Mouse (Mus musculus) mouse trophoblast stem cell (cell line): ENCODE data around the gene Ctsl.

Experiments
- in situ Hi-C, 2 experiments: fragments of 300-500 bp; cut with MseI, MboI; formaldehyde crosslinking; loops; 2 replicates in 1 of 2; 3 replicates in 1 of 2; pipeline ENCODE4 v1.15.1; 2025

The Ctsl gene

DNA sequence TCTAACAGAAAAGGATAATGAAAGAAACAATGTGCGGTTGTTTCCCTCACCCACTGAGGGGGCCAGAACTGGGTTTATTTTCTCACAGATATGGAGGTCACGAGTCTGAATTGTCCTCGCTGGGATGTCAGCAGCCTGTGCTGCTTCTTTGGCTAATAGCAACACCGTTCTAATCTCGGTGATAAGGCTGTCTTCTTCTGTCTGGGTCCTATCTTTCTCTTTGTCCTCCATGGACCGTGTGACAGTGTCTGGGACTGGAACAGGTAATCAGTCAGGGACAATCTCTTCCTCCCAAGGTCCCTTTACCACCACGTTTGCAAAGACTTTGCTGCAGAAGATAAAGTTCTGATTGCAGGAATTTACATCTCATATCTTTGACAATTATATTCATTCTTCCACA lies 4.5 kb upstream of the Ctsl start:
- in situ Hi-C loops = loop anchor here in 1 of 2 experiments (10.0 kb wide), 1 partner anchor 50 kb away; no protein-coding TSS in a partner anchor

DNA sequence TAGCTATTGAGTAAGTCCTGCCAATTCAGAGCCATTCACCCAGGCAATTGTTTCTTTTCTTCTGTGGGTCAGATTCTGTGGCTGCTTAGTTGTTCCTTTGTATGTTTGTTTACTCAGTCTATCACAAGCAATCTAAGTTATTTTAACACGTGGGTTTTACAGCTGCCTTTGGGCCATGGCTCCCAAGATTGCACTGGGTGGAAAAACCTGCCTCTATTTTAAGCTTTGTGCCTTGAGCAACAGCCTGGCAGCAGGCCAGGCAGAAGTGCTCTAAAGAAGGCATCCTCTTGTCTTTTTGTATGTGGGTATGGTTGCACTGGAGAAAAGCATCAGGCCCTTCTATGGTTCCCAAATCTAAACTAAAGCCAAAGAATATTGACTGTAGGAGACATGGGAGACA lies 3.0 kb upstream of the Ctsl start:
- in situ Hi-C loops = loop anchor here in 1 of 2 experiments (10.0 kb wide), 1 partner anchor 51 kb away; no protein-coding TSS in a partner anchor

DNA sequence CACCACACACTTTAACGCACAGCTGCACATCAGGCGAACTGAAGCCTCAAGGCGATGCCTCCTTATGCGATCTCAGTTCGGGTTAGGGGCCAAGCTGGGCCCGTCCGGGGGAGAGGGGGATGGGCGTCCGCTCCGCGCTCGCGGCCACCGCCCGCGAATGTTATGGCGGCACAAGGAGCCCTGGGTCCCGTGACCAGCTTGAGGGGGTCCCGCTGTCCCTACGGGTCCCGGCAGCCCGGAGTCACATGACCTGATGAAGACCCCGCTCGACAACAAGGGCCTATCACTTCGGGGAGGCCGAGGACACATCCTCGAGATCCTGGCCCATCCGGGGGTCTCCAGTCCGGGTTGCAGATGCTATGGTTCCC lies 901 bp downstream of the Ctsl start:
- in situ Hi-C loops = loop anchor here in 1 of 2 experiments (10.0 kb wide), 1 partner anchor 55 kb away; no protein-coding TSS in a partner anchor

DNA sequence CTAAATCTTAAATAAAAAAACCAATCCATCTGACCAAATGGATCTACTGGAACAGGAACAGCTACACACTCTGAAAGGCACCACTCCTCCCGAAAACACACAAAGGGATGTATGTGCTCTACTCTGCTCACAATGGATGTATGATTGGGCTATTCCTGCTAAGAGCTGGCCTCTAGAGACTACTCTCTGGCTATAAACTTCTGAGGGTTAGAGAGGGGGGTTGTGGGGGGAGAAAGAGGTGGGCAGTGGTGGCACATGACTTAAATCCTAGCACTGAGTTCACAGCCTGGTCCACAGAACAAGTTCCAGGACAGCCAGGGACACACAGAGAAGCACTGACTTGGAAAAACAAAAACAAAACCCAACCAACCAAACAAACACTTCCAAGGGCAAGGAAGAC lies 2.1 kb downstream of the Ctsl start:
- in situ Hi-C loops = no loop called here

DNA sequence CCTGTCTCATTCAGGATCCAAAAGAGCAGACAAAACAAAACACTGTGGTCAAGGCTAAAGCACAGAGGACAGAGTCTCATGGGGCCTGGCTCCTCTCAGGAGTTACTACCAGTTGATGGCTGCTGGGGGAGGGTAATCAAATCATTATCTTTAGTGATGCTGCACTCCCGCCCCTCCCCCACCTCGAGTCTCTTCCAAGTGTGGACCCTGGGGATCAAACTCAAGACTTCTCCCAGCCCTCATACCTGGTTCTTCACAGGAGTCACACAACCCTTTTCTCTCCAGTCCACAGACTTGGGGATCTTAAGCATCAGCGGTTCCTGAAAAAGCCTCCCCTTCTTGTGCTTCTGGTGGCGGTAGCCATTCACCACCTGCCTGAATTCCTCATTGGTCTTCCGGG lies 3.1 kb downstream of the Ctsl start:
- in situ Hi-C loops = no loop called here

DNA sequence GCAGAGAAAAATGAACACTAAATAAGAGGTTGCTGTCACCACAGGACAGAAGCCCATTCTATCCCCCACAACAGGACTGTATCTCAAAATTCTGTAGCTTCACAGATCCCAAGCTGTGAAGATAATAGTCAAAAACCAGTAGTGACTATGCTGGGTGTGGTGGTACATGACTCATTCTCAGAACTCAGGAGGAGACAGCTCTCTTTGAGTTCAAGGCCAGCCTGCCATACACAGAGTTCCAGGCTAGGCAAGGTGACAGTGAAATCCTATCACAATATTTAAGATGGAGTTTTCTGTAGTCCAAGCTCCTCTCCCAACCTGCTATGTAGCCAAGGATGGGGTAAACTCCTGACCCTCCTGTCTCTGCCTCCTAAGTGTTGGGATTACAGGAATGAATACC lies 5.4 kb downstream of the Ctsl start:
- in situ Hi-C loops = no loop called here

DNA sequence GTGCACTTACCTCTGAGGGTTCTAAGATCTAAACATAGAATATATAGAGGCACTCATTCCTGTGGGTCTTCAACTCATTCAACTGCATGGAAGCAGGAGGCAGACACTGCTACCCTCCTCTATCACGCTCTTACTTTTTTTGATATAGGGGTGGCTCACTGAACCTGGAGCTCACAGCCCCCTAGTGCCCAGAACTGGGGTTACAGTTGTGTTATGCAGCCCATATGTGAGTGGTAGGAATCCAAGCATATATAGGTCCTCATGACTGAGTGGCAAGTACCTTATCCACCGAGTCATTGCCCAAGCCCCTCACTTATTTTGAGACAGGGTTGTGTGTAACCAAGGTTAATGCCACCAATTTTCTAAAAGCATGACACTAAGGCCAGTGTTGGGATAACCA lies 6.4 kb downstream of the Ctsl start:
- in situ Hi-C loops = no loop called here

DNA sequence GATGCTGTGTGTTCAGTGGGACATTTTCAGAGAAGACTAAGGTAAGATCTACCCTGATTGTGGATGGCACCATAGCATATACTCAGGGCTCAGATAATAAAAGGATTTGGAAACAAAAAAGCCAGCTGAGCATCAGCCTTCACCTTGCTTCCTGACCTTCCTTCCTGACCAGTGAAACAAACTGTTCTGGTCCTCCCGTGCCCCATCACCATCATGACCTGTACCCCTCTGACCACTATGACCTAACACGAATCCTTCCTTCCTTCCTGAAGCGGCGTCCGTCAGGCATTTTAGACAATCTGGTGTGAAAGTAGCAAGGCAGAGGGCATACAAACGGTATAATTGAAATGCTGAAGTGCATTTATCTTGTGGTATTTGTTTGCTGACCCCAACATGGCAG lies 8.6 kb downstream of the Ctsl start:
- in situ Hi-C loops = no loop called here

DNA sequence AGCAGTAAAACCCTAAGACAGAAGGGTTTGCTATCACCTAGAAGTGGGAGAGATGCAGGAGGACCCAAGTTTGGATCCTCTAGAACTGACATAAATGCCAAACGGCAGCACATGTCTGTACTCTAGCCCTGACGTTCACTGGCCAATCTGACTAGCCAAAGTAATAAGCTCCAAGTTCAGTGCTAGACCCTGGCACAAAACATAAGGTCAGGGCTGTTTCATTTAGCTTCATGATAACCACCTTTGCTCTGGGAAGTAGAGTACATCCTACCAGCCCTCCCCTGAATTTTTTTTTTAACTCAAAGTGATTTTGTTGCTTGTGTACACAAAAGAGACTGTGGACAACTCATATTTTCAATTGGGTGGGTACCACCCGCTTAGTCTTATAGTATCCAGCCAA lies 9.7 kb downstream of the Ctsl start:
- in situ Hi-C loops = no loop called here

DNA sequence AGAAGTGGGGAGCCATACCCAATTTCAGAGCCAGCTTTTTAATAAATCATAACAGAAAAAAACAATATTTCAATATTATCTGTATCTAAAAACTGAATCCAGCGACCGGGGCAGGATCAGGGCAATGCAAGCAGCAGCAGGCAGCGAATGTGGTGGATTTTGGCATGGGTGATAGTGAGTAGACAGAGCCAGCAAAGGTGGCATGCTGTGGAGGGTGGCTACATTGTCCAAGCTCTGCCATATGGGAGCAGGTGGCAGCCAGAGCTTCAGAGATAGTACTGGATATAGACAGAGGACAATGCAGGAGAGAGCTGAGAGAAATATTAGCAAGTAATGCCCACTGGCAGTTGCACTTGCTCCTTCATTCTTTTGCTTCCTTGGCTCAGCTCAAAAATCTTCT lies 11.0 kb downstream of the Ctsl start:
- in situ Hi-C loops = no loop called here

DNA sequence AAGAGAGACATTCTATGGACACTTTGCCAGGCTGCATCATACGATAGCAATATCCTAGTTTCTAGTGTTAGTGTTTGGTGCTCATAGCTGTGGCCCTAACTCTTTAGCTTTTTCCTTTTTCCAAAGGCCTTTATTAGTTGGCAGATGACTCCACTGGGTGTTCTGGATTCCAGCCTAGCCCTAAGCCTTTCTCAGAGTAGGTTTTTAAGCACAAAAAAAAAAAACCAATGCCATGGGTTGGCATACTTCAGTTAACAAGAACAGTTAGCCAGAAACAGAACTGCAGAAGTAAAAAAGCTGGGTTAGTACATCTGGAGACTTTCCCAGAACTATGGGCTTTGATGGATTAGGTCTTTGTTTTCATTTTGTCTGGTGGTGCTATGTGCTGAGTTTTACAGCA lies 12.2 kb downstream of the Ctsl start:
- in situ Hi-C loops = no loop called here

DNA sequence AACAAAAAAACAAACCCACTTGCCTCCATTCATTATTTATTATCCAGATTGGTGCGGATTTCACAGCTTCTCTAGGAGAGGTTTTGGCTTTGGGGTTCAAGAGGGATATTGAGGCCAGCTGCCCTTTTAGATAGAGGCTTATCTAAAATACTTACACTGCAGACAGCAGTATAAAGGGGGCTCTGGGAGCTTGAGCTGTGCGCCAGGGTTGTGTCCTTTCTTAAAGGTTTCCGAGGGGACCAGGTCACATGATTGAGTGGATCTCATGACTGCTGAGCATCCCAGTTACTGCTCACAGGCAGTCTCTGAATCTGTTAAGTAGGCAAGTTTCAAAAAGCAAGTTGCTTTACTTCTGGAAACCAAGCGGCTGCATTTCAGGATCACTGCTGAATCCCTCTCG lies 13.3 kb downstream of the Ctsl start:
- in situ Hi-C loops = no loop called here

DNA sequence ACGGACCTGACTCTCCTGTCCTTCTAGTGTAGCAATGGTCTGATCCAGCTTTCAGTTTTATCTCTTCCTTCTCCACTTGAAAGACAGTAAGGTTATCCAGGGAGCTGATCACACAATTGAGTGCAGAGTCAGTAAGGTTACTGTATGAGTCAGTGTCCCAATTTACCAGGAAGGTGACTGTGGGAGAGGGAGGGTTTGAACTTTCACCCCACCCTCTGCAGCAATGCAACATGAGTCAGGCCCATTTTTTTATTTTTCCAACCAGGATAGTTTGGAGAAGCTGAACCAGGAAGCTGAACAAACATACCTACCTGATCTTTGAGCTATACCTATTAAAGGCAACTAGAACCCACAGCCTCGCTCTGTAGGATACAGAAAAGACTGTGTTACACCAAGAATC lies 21.2 kb downstream of the Ctsl start:
- in situ Hi-C loops = loop anchor here in 1 of 2 experiments (25.0 kb wide), 1 partner anchor 213 kb away; no protein-coding TSS in a partner anchor

DNA sequence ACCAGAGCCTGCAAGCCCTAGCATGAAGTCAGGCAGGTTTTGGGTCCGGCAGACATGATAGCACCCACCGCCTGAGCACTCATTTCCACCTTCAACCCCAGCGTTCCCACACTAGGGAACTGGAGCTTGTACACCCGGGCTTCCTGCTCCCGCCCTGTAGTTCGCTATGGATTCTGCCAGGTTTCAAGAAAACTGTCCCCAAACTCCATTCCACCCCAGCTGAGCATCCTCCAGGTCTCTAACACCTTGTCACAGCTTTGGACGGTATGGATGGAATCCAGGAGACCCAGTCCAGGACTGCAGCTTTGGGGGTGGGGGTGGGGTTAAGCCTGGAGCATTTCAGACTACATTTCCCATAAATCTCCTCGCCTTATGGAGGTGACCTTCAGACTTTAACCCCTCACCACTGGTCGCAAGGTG lies 26.6 kb downstream of the Ctsl start:
- in situ Hi-C loops = loop anchor here in 1 of 2 experiments (25.0 kb wide), 1 partner anchor 218 kb away; no protein-coding TSS in a partner anchor

DNA sequence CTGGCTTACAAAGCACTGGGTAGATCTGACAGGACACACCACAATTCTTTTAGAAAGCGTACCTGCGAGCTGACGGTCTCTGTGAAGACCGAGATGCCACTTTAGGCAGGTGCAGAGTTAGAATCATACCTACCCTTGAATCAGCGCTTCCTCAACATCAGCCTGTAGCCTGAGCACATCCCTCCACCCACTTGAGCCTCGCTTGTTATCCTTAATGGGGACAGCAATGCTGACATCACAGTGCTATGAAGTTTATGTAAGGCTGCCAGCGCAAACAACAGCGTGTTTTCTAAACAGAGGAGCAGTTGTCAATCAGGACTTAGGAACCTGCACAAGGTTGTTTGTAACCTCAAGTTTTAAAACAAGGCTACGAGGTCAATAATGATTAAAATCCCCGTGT lies 27.1 kb downstream of the Ctsl start:
- in situ Hi-C loops = loop anchor here in 1 of 2 experiments (25.0 kb wide), 1 partner anchor 219 kb away; no protein-coding TSS in a partner anchor

DNA sequence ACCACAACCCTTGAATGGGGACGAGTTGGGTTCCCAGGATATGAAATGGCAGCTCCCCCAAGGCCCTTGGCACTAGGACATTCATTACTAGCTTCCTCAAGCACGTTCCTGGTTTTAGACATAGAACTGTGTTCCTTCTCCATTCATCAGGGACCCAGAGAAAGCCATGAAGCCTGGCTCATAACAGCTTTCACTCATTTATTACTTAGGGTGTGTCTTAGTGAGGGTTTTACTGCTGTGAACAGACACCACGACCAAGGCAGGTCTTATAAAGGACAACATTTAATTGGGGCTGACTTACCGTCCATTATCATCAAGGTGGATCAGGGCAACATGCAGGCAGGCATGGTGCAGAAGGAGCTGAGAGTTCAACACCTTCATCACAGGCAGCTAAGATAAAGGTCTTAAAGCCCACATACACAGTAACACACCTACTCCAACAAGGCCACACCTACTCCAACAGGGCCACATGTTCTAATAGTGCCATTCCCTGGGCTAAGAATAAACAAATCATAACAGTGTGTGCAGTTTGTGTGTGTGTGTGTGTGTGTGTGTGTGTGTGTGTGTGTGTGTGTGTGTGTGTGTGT lies 35.1 kb downstream of the Ctsl start:
- in situ Hi-C loops = loop anchor here in 1 of 2 experiments (25.0 kb wide), 1 partner anchor 227 kb away; no protein-coding TSS in a partner anchor

DNA sequence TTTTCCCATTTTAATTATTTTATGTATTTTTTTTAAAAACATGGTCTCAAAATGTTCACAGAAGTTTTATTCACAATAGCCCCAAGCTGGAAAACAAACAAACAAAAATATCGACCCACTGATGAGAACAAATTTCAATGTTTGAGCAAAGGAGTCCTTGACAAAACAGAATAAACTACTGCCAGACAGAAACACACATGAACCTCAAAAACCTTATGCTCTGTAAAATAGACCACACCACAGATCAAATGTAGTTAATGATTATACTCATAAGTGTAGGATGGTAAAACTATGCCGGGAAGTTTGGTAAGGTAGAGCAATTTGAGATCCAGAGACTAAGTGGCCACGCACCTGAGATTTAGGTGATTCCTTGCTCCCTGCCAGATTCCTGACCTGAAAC lies 37.6 kb downstream of the Ctsl start:
- in situ Hi-C loops = loop anchor here in 1 of 2 experiments (25.0 kb wide), 1 partner anchor 229 kb away; no protein-coding TSS in a partner anchor

DNA sequence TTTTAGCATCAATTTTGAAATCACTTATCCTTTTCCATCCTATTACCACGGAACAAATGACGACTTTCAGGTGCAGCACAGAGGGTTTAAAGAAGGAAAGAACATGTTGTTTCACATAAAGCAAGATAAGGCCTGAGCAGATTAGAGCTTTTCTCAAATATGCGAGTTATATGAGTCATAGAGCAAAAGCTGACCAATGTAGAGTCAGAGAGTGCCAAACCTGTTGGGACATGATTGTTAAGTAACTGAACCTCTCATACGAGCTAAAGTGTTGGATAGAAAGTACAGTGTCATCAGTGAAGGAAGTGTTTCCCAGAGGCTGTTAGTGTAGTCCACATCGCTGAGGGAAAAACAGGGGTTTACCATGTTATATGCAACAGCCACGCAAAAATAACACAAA lies 38.4 kb downstream of the Ctsl start:
- in situ Hi-C loops = loop anchor here in 1 of 2 experiments (25.0 kb wide), 1 partner anchor 230 kb away; no protein-coding TSS in a partner anchor

DNA sequence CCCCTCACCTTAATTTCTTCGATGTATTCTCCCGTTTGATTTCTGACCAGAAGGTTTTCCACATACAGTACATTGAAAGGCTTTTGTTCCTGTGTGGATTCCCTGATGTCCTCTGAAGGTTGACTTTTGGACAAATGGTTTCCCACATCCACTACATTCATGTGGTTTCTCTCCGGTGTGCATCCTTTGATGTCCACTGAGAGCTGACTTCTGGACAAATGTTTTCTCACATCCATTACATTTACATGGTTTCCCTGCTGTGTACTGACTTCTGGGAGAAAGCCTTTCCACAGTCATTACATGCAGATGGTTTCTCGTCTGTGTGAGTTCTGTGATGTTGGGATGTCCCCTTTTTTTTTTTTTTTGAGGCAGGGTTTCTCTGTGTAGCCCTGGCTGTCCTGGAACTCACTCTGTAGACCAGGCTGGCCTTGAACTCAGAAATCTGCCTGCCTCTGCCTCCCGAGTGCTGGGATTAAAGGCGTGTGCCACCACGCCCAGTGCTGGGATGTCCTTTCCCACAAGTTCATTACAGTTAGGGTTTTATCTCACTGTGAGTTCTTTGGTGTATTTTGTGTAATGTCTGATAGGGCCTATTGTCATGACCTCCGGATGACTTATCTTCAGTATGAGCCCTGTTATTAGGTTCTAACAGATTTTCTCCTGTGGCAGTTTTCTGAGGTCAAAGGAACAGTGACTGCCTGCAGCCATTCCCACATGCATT lies 48.0 kb downstream of the Ctsl start:
- in situ Hi-C loops = no loop called here

DNA sequence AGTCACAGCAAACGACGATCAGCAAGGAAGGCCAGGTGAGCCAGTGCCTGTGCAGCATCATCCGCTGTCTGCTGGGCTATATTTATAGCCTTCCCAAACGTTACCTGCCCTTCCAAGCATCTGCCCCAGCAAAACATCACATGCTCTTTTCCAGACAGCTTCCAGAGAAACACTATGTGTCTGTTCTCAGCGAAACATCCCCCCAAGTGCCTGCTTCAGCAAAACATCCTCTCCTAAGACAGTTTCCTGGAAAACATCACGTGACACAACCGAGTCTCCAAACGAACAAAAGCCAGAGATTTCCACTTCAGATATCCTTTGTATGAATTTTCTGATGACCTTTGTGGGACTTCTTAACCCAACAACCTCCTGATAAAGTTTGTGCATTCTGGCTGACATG lies 50.4 kb downstream of the Ctsl start:
- in situ Hi-C loops = no loop called here

DNA sequence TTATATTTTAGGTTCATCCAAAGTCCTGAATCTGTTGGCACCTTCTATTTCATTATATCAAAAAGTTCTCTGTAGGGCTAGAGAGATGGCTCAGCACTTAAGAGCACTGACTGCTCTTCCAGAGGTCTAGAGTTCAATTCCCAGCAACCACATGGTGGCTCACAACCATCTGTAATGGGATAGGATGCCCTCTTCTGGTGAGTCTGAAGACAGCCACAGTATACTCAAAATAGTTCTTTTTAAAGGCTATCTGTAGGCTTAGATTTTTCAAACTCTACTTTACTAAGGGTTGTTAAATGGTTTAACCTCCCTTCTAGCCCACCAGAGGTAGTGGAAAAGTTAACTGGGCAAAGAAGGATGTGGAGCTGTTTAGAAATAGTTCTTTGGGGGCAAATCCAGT lies 50.9 kb downstream of the Ctsl start:
- in situ Hi-C loops = loop anchor here (5.0 kb wide), 2 partner anchors 113 to 123 kb away; partner anchors contain the start of gene Cdk20 (in 1 of the 2)

DNA sequence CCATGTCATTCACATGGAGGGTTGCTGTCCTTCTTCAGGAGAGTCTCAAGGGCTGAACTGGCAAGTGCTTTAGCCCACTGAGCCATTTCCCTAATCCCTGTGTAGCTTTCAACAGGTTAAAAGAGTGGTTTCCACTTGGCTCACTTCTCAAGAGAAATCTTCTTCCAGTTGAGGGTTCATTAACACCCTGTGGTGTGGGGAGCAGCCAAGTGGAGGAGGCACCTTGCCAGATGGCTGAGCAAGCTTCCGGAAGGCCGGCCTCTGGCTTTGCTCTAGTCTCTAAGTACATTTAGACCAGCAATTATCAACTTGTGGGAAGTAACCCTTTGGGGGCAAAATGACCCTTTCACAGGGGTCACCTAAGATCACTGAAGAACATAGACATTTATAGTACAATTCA lies 52.3 kb downstream of the Ctsl start:
- in situ Hi-C loops = loop anchor here (5.0 kb wide), 2 partner anchors 114 to 124 kb away; partner anchors contain the start of gene Cdk20 (in 1 of the 2)
